Mouse (Mus musculus) right cerebral cortex, postnatal 25 days (tissue): ENCODE data around the gene Oaf.

Experiments
- DNase-seq: peaks from one replicate; pipeline ENCODE4 v3.0.0; 2022

Oaf gene

DNA sequence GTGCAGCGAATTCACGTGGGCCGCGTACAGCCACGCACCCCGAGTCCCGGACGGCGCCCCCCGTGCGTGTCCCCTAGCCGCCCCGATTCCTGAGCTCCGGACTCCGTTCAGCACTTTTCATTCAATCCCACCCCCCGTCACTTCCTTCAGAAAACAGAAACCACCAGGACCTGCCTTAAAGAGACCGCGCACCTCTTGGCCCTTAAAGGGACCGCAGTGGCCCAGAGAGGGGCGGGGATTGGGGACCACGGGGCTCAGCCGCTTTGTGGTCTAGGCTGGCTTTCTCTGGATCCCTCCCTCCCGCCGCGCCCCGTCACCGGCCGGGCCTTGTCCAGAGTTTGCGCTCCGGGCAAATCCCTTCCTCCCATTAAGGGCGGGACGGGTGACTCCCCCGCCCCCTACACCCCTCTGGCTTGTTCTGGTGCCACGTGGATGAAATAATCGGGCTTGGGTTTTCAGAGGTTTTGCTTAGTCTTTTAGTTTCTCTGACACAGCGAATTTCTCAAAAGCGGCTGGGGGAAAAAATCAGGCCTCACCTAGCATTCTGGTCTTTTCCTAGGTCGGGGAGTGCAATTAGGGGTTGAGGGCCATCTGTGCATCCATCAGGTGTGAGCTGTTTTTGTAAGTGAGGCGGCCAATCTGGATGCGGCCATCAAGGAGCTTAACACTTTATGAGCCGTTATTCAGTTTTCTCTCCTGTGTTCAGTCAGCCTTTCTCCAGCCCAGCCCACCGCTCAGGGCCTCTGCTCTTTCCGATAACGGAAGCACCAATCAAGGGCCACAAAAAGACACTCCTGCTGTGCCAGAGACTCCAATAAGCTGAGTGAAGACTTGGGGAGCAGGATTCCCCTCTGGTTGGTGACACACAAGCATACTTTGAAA is at the start of gene Oaf:
Gene Oaf, minus strand, starts transcription at position 200 of the 882 bp plus-strand sequence.
- DNase-seq = peak; percentile 59

DNA sequence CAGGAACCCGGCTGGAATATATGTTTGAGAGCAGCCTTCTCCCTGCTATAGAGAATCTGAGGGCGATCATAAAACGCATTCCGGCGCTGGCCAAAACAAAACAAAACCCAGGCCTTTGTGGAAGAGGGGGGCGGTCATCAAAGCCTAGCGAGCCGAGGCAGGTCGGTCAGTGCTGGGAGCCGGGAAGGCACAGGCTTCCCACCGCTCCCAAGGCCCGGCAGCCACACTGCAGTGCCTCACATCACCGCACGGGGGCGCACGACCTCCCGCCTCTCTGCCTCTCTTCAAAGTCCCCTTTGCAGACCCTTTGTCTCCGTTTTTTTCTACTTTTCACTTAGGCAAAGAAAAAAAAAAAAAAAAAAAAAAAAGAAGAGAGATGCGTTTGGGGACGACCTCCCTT is 47.2 kb upstream of the Oaf start:
- DNase-seq = peak; percentile 49

DNA sequence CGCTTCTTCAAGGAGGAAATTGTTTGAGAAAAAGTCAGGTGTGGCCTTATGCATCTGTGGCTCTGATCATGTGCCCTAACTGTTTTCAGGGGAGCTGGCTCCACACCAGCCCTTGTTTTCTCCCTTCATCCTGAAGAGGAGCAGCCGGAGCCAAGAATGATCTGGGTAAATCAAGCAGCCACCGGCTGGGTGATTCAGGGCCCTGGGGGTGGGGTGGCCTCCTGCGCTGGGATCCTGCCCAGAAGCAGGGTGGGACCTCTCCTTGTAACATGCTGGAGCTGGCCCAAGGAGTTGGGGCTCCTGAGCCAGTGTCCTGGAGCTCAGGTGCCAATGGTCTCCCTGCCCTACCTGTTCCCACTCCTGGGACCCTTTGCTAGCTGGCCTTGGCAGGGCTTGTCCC is 45.6 kb upstream of the Oaf start:
- DNase-seq = no peak

DNA sequence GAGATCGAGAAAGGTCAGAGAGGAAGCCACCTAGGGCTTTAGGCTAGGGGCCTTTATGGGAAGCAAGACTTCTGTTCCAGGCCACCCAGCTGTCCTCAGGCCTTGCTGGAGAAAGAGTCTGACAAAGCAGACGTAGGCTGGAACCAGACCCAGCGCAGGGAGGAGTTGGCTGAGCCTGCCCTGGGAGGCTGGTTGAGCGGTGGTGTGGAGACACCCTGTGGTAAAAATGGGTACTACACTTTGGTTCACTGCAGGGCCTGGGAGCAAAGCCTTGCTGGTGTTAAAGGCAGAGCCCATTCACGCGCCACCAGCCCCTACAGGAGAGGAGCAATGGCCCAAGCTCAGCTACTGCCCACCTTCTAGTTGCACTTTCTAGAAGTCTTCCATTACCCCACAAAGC is 44.6 kb upstream of the Oaf start:
- DNase-seq = peak; percentile 73

DNA sequence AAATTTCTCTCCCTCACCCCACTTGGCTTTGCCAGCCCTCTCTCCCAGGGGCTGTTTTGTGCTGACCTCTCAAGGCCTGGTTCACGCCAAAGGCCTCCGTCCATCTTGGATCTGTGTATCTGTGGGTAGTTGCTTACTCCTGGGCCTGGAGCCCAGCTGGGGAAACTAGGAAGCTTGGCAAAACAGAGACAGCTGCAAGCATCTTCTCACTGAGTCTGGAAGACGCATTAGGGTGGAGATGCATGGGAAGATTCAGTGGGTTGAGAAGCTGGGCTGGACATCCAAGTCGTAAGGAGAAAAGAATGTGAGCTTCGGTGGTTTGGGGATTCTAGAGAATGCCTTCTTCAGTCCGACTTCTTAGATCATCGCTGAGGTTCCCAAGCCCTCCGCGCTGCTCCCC is 34.0 kb upstream of the Oaf start:
- no peak for DNase-seq

DNA sequence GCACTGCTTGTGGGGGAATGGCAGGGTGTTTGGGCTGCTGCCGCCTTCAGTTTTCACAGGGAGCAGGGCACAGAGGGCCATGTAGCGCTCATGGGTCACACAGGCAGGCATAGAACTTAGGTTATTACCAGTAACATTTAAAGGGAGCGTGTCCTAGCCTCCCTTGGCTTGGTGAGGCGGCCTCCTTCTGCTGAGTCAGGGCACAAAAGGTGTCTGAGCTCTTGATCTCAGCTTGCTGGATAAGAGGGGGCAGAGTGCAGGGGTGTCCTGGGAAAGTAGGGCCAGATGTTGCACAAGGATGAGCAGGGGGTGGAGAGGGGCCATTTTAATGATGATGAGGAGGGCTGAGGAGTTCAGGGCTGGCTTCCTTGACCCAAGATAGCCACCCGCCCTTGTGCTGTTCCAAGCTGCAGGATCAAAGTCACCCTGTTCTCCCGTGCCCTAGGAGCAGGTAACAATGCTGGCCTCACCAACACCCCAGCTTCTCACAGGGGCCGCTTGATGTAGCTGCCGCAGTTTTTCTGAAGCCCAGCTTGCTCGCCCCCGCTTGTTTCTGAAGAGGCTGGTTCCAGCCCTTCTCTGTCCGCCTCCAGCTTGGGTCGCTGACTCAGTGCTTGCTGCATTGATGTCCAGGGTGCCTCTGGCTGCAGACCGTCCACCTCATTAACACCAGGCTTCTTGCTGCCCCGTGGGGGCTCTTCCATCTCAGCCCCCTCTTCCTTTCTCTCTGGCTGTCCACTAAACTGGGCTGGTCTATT is 32.2 kb upstream of the Oaf start:
- no peak for DNase-seq

DNA sequence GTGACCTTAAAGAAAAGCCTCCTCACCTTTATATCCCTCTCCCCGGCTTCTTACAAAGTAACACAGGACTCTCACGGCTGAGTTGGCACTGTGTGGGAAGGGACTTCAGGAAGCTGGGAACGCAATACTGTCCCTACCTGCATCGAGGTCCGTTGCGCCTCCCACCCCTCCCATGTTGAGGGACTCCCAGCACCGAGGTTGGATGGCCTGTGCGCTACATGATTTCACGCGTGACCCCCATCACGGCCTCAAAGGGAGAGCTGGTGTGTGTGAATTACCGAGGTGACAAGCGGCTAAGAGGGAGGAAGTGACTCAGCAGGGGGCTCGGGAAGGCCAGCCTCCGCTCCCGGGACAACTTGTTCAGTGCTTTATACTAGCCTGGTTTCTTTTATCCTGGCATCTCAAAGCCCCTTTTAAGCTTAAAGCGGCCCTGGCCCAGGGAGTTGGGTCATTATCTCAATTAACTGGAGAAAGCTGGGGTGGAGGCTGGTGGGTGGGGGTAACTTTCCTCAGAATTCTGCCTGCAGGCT is 31.1 kb upstream of the Oaf start:
- no peak for DNase-seq

DNA sequence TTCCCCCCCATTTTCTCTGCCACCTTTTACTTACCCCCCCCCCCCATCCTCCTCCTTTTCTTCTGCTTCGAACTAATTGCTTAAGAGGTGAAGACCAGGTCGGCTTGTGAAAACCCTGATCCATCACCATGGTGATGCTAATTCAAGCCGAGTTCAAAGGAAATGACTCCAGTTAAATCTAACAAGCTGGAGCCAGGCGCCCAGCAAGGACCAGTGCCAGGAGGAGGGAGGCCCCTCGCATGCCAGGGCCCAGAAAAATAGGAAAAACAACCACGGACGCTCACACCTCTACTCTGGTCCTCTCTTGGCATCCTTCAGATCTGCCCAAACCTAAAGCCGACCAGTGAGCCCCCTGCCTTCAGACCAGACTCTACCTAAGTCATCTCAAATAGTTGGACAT is 29.5 kb upstream of the Oaf start:
- DNase-seq = no peak

DNA sequence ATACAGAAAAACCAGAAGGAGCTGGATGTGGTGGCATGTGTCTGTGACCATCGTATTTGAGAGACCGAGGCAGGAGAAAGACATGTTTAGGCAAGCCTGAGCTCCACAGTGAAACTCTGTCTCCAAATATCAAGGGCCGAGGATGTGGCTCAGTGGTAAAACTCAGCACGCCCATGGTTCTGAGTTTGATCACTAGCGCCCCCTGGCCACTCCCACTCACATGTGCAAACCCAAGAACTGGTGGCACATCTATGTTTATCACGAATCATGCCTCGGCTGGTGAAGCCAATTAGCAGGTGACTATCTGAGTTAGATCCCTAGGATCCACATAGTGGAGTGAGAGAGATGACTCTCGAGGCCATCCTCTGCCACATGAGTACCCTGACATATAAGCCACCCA is 27.6 kb upstream of the Oaf start:
- no peak for DNase-seq

DNA sequence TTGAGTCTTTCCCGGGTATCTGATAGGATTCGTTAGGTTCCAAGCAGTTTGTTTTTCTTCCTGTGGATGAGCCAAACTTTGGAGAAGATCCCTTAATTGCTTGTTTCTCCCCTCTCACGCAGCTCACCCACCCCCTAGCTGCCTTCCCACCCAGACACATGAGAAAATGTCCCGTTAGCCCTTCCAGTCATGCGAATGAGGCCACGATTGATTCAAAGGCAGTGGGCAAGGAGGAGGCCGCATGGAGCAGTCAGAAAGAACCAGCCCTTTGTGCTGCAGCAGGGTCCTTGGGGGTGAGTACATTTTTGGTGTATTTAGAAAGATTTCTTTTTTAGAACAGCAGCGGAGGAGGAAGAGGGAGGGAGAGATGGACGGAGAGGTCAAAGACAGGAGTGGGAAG is 25.5 kb upstream of the Oaf start:
- no peak for DNase-seq

DNA sequence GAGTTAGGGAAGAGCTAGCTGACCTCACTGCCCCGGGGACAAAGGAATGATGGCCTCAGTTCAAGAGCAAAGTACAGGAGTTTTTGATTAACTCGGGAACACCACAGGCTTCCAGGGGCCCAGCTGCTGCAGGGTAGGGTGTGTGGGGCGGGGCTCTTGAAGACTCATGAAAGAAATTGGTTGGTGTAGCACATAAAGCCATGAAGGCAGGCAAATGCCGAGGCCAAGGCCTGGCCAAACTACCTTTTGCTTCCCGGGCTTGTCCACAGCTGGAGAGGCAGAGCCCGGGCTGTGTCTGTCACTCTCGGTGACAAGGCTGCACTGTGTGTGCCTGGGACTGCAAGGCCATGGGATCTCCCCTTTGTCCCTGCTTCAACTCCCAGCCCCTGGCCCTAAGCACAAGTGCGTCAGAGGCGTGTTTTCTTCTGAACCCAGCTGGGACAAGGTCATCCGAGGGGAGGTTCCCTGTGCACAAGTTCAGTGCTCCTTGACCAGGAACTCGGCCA is 24.3 kb upstream of the Oaf start:
- no peak for DNase-seq

DNA sequence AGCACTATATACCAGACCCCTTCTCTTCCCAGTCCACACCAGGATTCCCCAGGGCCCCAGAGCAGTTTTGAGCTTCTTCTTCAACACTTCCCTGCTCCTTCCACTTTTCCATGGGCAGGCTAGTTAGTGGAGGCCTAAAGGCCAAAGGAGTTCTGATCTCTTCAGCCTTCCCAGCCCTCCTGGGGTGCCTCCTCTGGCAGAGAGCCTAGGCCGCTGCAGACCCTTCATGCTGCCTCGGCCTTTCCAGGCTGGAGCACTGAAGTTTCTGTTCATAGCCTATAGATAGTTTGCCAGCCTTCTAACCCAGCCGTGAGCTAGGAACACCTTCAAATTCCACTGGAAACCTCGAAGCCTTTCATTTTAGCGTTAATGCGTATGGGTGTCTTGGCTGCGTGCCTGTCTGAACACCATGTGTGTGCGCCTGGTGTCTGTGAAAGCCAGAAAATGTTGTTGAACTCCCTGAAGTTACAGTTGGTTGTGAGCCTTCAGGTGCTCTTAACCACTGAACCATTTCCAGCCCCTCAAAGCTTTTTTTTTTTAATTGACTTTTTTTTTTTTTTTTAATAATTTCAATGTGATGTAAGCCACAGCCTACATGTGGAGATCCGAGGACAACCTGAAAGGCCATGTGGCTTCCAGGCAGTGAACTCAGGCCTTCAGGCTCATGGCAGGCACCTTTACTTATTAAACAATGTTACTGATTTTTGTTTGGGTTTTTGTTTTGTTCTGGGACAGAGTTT is 23.3 kb upstream of the Oaf start:
- no peak for DNase-seq

DNA sequence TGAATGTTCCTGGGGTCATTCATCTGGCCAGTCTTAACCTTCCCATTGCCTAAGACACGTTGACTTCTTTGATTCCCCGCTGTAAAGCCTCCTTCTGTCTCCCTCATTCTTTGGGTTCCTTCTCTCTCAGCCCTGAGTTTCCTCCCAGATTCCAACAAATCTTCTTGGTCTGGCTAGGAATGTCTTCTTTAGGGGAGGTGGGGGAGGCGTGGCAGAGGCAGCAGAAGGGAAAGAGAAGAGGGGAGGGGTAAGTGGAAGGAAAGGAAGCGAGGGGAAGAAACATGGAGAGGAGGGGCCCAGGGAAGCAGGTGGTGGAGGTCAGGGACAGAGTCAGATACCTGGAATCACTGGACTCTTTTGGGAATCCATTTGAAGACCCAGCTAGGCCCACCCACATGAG is 22.7 kb upstream of the Oaf start:
- DNase-seq = no peak

DNA sequence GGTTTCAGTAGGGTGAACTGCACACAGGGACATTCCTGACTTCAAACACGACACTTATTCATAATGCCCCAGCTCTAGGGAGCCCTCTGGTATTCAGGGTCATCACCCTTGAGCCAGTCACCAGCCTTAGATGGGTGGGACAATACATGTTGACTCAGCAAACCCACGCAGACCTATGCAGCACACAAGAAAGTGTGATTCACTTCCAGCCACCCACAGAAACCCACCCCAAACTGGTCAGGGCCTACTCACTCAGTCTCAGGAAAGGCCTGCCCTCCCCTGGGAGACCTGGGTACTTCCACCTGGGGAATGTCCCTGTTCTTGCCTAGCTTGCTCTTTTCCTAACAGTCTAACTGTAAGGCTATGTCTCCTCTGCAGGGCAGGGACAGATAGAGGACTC is 22.2 kb upstream of the Oaf start:
- DNase-seq = no peak

DNA sequence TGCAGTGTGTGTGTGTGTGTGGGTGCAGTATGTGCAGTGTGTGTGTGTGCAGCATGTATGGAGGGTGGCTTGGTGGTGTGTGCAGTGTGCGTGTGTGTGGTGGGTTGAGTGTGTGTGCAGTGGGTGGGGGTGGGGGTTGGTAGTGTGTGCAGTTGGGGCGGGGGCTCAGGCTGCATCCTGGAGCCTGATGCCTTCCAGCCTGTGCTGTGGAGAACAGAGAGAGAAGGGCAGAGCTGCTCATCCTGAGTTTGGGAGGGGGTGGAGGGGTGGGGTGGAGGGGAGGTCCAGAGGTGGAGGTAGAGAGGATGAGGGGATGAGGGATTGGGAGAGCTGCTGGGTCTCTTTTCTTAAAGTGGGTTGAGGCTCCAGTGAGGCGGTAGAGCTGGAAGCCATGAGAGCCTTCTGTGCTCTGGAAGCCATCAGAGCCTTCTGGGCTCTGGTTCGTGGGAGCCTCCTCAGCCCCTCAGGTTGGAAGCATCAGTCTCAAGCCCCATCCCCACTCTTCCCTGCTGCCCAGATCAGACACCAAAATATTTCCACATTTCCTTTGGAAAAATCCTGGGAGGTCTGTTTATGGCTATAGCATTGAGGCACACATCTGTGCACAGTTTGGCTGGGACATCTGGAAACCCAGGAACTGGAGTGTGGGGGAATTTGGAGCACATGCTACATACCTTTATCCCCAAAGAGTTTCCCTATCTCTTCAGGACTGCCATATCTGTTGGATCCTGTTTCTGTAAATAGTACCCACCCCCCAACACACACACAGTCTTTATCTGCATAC is 21.6 kb upstream of the Oaf start:
- no peak for DNase-seq

DNA sequence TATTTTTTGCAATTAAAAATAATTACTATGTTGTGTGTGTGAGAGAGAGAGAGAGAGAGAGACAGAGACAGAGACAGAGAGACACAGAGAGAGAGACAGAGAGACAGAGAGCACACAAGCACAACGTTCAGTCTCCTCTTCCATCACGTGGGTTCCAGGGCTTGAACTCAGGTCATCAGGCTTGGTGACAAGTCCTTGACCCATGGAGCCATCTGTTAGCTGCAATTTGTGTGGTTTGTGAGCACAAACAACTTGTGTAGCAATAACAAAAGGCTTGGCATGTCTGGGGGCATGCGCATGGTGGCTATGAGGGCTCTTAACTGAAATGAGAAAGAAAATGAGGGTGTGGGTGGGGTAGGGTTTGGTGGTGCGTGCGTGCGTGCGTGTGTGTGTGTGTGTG is 20.9 kb upstream of the Oaf start:
- no peak for DNase-seq

DNA sequence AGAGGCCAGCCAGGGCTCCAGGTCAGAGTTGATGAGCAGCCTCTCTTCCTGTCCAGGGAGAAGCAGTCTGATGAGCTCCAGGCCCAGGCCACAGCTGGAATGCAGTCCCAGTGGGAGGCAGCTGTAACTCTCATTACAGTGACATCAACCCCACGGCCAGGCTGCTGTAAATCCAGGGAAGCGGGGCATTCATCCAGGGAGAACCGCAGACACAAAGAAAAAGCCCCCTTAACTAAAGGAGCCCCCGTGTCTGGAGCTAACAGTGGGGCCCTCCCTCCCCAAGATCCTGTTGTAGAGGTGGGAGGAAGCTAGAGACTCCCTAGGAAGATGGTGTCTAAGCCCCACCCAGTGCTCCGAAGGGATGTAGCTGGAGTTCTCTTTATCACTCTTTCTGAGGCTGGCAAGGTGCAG is 13.6 kb upstream of the Oaf start:
- no peak for DNase-seq

DNA sequence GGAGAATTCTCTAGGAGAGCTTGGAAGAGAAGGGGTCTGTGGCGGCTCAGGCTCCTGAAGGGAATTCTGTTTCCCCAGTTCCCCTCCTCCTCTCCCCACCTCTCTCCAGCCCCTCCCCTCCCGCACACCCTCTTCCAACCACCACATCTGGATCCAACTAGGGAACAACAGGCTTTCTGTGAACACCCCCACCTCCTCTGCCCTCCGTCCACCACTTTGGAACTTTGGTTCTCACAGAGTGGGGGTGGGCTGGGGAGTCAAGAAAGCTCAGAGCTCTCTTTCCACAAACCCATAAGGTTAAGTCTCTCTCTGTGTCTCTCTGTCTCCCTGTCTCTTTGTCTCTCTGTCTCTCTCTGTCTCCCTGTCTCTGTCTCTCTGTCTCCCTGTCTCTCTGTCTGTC is 13.1 kb upstream of the Oaf start:
- DNase-seq = no peak

DNA sequence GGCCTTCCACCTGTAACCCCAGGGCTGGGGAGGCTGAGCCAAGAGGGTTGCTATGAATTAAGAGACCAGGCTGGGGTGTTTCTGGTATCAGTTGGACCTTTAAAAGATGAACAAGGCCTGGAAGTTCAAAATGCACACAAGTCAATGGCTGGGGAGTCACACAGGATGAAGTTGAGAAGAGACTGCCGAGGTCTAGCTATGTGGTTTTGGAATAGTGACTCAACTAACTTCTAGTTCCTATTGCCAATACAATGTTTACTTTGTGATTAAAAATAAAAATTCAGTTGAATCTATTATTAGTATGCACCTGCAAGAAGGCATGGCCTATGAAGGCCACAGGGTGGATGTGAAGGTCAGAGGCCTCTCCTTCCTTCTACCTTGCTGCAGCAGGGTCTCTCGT is 12.1 kb upstream of the Oaf start:
- DNase-seq = no peak

DNA sequence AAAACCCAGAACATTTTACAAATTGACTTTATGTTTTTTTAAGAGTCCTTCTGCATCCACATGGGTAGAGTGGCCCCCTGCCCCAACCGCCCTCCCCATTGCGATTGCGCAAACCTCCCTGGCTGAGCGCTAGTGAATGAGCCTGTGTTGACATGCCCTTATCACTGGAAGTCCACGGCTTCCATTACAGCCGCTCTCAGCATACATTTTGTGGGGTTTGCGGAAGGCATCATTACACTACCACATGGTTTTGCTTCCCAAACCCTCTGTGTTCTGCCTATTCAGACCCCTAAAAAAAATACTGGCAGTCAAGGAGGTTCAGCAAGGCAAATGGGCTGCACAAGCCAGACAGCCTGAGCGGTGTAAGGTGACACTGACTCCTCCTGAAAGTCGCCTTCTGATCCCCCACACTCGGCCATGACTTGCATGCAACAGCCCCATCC is 7.0 kb upstream of the Oaf start:
- DNase-seq = no peak

DNA sequence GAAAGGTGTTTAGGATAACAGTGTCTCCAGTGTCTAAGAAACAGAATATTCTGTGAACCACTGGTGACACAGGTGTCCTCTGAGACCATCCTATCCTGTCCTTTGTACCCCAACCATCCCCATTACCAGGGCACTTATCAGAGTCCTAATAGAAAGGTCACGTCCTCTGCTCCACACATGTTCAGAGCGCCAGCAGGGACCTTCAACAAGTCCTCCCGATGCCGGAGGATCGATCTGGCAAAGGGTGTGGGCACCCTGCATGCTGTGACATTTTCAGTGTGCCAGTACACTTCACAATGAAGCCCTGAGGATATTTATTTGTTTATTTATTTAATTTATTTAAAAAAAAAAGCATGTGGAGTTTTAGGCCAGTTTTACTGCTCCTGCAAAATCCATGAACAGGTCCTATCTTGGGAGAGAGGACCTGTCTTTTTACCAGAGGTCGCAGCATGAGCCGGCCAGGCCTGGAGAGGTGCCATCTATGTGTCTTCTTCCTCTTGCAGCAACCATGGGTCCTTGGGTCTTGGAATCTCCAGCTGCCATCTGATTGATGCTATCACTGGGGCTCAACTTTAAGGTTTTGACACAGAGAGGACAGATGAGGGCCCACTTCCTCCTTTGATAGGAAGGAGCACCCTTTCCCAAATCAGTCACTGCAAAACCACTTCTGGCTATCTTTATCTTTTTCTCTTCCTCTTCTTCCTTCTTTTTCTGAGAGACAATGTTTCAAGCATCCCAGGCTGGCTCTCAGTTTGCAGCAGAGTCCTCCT is 6.3 kb upstream of the Oaf start:
- no peak for DNase-seq

DNA sequence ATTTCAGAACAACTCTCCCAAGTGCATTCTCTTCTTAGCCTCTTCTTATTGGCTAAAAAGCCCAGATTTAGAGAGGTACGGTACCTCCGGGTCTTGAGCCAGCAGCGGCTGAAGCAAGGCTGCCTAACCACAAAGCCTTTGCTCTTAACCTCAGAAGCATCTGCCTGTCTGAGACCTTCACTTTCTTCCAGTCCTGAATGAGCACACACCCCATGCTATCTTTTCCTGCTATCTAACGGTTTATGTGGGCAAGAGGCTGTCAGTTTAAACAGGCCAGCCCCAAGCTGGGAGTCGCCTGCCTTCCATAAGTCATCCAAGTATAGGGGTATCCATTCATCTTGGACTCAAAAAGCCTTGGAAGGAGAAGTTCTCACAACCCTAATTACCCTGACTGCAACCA is 2.7 kb upstream of the Oaf start:
- DNase-seq = no peak
